Mouse (Mus musculus) liver, embryonic 12.5 days (tissue): ENCODE measurements around the gene Ppil2. TPM values are rescaled to one million over a fixed set of nuclear protein-coding genes. Genes with fewer than 3 reads are reported as not detected.

Experiments
- ATAC-seq: fragments of 200-750 bp; cut with Nextera tagmentation; 2 replicates; pipeline ENCODE4 v1.8.0; 2017; ENCODE audit warnings: moderate number of reproducible peaks, mild to moderate bottlenecking, moderate library complexity
- H3K27ac ChIP-seq: fragments of 300-500 bp; sonication (generic); 2 replicates; pipeline ENCODE4 v1.5.1; 2016; ENCODE audit warnings: mild to moderate bottlenecking
- H3K27me3 ChIP-seq: fragments of 300-500 bp; sonication (generic); replicated peaks from 2 replicates; pipeline ENCODE4 v1.6.1; 2016; ENCODE audit warnings: mild to moderate bottlenecking, moderate library complexity
- H3K36me3 ChIP-seq: fragments of 300-500 bp; sonication (generic); 2 replicates; pipeline ENCODE4 v1.6.1; 2016; ENCODE audit warnings: mild to moderate bottlenecking, moderate library complexity
- H3K4me1 ChIP-seq: fragments of 300-500 bp; sonication (generic); 2 replicates; pipeline ENCODE4 v1.6.1; 2016
- H3K4me2 ChIP-seq: fragments of 300-500 bp; sonication (generic); 2 replicates; pipeline ENCODE4 v1.6.1; 2016; ENCODE audit warnings: mild to moderate bottlenecking, moderate library complexity
- H3K4me3 ChIP-seq: fragments of 300-500 bp; sonication (generic); 2 replicates; pipeline ENCODE4 v1.5.1; 2016; ENCODE audit warnings: mild to moderate bottlenecking, moderate library complexity
- H3K9ac ChIP-seq: fragments of 300-500 bp; sonication (generic); 2 replicates; pipeline ENCODE4 v1.6.1; 2016; ENCODE audit warnings: mild to moderate bottlenecking, moderate library complexity
- H3K9me3 ChIP-seq: fragments of 300-500 bp; sonication (generic); replicated peaks from 2 replicates; pipeline ENCODE4 v1.6.1; 2016; ENCODE audit warnings: mild to moderate bottlenecking, moderate library complexity
- WGBS: fragments of 180-500 bp; shearing (Covaris S2); methylation state at CpG from one replicate; pipeline ENCODE4 v1.1.7; 2016; ENCODE audit not compliant: insufficient replicate concordance; 5-methylcytosine and 5-hydroxymethylcytosine counted together
- polyA plus RNA-seq: library from polyadenylated mRNA; unstranded; fragments of >200 nt; fragmentation: Nextera tagmentation; extraction: Ambion mirVana; gene quantifications from 2 replicates; pipeline ENCODE4 v1.2.1, GENCODE M21; 2016

The Ppil2 gene
- polyA plus RNA-seq, 1 experiment from 2014 or later = 77.5 TPM

- Histone ChIP-seq H3K4me3 (no peak overlapping the region), H3K4me1 (no peaks in the 10 kb centered on the region), H3K36me3 (peaks cover 95% of the 10 kb centered on the region), H3K9ac (no peak overlapping the region), H3K9me3 (no peaks in the 10 kb centered on the region), H3K4me2 (no peak overlapping the region), H3K27ac (no peak overlapping the region), H3K27me3 (no peaks in the 10 kb centered on the region)
- WGBS = 86% methylated on average over 3 of the region's 3 CpGs
- ATAC-seq = no peak
Observed at GRCm38 (mm10) chr16:17088346-17088745, 22.7 kb downstream of the Ppil2 start.

- 86% methylated on average over 13 of the region's 13 CpGs for WGBS
- no peak overlapping the region for H3K27ac ChIP-seq
- H3K4me2 ChIP-seq = no peak overlapping the region
- no peak overlapping the region for H3K9ac ChIP-seq
- H3K36me3 ChIP-seq = peaks cover 92% of the 10 kb centered on the region
- H3K27me3 ChIP-seq = no peaks in the 10 kb centered on the region
- H3K4me3 ChIP-seq = no peak overlapping the region
- no peaks in the 10 kb centered on the region for H3K4me1 ChIP-seq
- ATAC-seq = no peak
- H3K9me3 ChIP-seq = no peaks in the 10 kb centered on the region
Observed at GRCm38 (mm10) chr16:17086669-17087193, 24.3 kb downstream of the Ppil2 start.

GRCm38 (mm10) chr16:17086241-17086640, 24.8 kb downstream of the Ppil2 start:
- WGBS = 75% methylated on average over 3 of the region's 3 CpGs
- H3K27me3 ChIP-seq = no peaks in the 10 kb centered on the region
- no peak overlapping the region for H3K4me2 ChIP-seq
- H3K9me3 ChIP-seq = no peaks in the 10 kb centered on the region
- H3K4me1 ChIP-seq = no peaks in the 10 kb centered on the region
- no peak for ATAC-seq
- H3K36me3 ChIP-seq = peaks cover 90% of the 10 kb centered on the region
- no peak overlapping the region for H3K4me3 ChIP-seq
- no peak overlapping the region for H3K9ac ChIP-seq
- no peak overlapping the region for H3K27ac ChIP-seq

- Histone ChIP-seq H3K27ac (no peak overlapping the region; the same call in 1 of the 2 replicates), H3K4me2 (no peak overlapping the region), H3K9me3 (no peaks in the 10 kb centered on the region), H3K27me3 (no peaks in the 10 kb centered on the region), H3K4me1 (no peaks in the 10 kb centered on the region), H3K9ac (no peak overlapping the region), H3K4me3 (no peak overlapping the region), H3K36me3 (peaks cover 84% of the 10 kb centered on the region)
- no peak for ATAC-seq
- WGBS = 82% methylated on average over 4 of the region's 4 CpGs
Observed at GRCm38 (mm10) chr16:17085636-17086035, 25.4 kb downstream of the Ppil2 start.

- H3K4me2 ChIP-seq = no peak overlapping the region
- peaks cover 51% of the 10 kb centered on the region for H3K36me3 ChIP-seq
- 80% methylated on average over 6 of the region's 6 CpGs for WGBS
- no peak overlapping the region for H3K27ac ChIP-seq
- no peak for ATAC-seq
- peaks cover 5% of the 10 kb centered on the region; the same call in 1 of the 2 replicates for H3K4me1 ChIP-seq
- H3K9ac ChIP-seq = no peak overlapping the region
- H3K9me3 ChIP-seq = no peaks in the 10 kb centered on the region
- no peaks in the 10 kb centered on the region for H3K27me3 ChIP-seq
- H3K4me3 ChIP-seq = no peak overlapping the region
Observed at GRCm38 (mm10) chr16:17082121-17082792, 28.8 kb downstream of the Ppil2 start.

- Histone ChIP-seq H3K4me3 (no peak overlapping the region), H3K27ac (no peak overlapping the region), H3K9ac (no peak overlapping the region), H3K4me1 (peaks cover 5% of the 10 kb centered on the region; the same call in 1 of the 2 replicates), H3K9me3 (0 out of 2 replicates have a peak, but pooled peaks cover 6% of the 10 kb centered on the region), H3K36me3 (peaks cover 14% of the 10 kb centered on the region), H3K4me2 (no peak overlapping the region), H3K27me3 (peaks cover 2% of the 10 kb centered on the region; the same call in 1 of the 2 replicates)
- ATAC-seq = no peak
- WGBS = 79% methylated on average over 7 of the region's 7 CpGs
Observed at GRCm38 (mm10) chr16:17078101-17078500, 33.0 kb downstream of the Ppil2 start.

- Histone ChIP-seq H3K27me3 (peaks cover 12% of the 10 kb centered on the region; the same call in 1 of the 2 replicates), H3K4me1 (peaks cover 5% of the 10 kb centered on the region; the same call in 1 of the 2 replicates), H3K4me3 (no peak overlapping the region), H3K4me2 (no peak overlapping the region), H3K36me3 (peaks cover 5% of the 10 kb centered on the region; the same call in 1 of the 2 replicates), H3K9me3 (0 out of 2 replicates have a peak, but pooled peaks cover 6% of the 10 kb centered on the region), H3K27ac (no peak overlapping the region), H3K9ac (no peak overlapping the region)
- no peak for ATAC-seq
Observed at GRCm38 (mm10) chr16:17076869-17077268, 34.2 kb downstream of the Ppil2 start.

- Histone ChIP-seq H3K4me3 (no peak overlapping the region), H3K27ac (no peak overlapping the region), H3K9ac (no peak overlapping the region), H3K36me3 (no peaks in the 10 kb centered on the region), H3K9me3 (0 out of 2 replicates have a peak, but pooled peaks cover 6% of the 10 kb centered on the region), H3K4me2 (no peak overlapping the region), H3K27me3 (peaks cover 16% of the 10 kb centered on the region), H3K4me1 (peaks cover 5% of the 10 kb centered on the region; the same call in 1 of the 2 replicates)
- ATAC-seq = no peak
- WGBS = 82% methylated on average over 2 of the region's 2 CpGs
Observed at GRCm38 (mm10) chr16:17076301-17076700, 34.8 kb downstream of the Ppil2 start.

GRCm38 (mm10) chr16:17073000-17073399, 38.1 kb downstream of the Ppil2 start:
- H3K36me3 ChIP-seq = no peaks in the 10 kb centered on the region
- ATAC-seq = no peak
- no peak overlapping the region for H3K4me2 ChIP-seq
- 0 out of 2 replicates have a peak, but pooled peaks cover 6% of the 10 kb centered on the region for H3K9me3 ChIP-seq
- peaks cover 24% of the 10 kb centered on the region for H3K4me1 ChIP-seq
- peaks cover 43% of the 10 kb centered on the region for H3K27me3 ChIP-seq
- no peak overlapping the region for H3K27ac ChIP-seq
- WGBS = 70% methylated on average over 7 of the region's 7 CpGs
- no peak overlapping the region for H3K4me3 ChIP-seq
- no peak overlapping the region for H3K9ac ChIP-seq

GRCm38 (mm10) chr16:17070716-17071115, 40.3 kb downstream of the Ppil2 start:
- Histone ChIP-seq H3K9me3 (0 out of 2 replicates have a peak, but pooled peaks cover 3% of the 10 kb centered on the region), H3K4me2 (peak overlapping the region; percentile 97), H3K9ac (peak overlapping the region; percentile 69; the same call in 1 of the 2 replicates), H3K27me3 (peaks cover 54% of the 10 kb centered on the region), H3K27ac (no peak overlapping the region), H3K4me1 (peaks cover 19% of the 10 kb centered on the region), H3K36me3 (no peaks in the 10 kb centered on the region), H3K4me3 (peak overlapping the region; percentile 71)
- ATAC-seq = no peak
- WGBS = 50% methylated on average over 6 of the region's 6 CpGs

- peaks cover 63% of the 10 kb centered on the region for H3K27me3 ChIP-seq
- H3K27ac ChIP-seq = 0 out of 2 replicates have a peak within 1 kb of the TSS, but pooled peaks have one; percentile 20
- WGBS = 1% methylated on average over 71 of the region's 76 CpGs
- no peaks in the 10 kb centered on the region for H3K36me3 ChIP-seq
- H3K4me1 ChIP-seq = peaks cover 19% of the 10 kb centered on the region
- H3K9me3 ChIP-seq = no peaks in the 10 kb centered on the region
- peak within 1 kb of the TSS; percentile 69 for H3K9ac ChIP-seq
- peak; percentile 83 for ATAC-seq
- peak within 1 kb of the TSS; percentile 97 for H3K4me2 ChIP-seq
- H3K4me3 ChIP-seq = peak within 1 kb of the TSS; percentile 71
Observed at GRCm38 (mm10) chr16:17069511-17070443, 41.3 kb downstream of the Ppil2 start, which contains the start of gene Ypel1. Ypel1 (plus strand) TSS chr16:17069696.
